Mouse (Mus musculus) liver, embryonic 14.5 days (tissue): ENCODE results near the gene Cyp2b10.

ENCODE experiments used
- CTCF ChIP-seq: IDR thresholded peaks from 2 replicates; pipeline ENCODE4 v1.5.1; 2016; ENCODE audit warnings: antibody characterized with exemption, low read depth, control low read depth
- EP300 ChIP-seq: IDR thresholded peaks from 2 replicates; pipeline ENCODE4 v1.6.1; 2016; ENCODE audit warnings: antibody characterized with exemption, low read depth

DNA sequence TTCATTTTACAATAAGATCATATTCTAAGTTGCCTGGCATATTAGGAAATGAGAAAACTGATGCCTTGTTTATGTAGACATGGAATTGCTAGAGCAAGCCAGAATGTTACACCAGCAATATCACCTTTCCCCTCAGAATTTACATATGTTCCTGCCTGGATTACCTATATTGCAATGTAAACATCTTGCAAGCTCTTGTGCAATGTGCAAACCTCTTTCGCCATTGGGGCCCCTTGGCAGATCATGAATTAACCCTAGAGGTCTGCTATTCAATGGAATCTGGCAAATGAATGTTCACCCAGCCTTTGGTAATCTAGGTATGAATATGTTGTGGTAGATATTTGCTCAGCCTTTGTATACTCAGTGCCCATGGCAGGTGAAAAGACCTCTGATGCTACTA is 47.9 kb downstream of the Cyp2b10 start:
- TF ChIP-seq CTCF (no peak), EP300 (no peak)
